Mouse (Mus musculus): Measurements from ENCODE around the gene Prox1. TPM values are rescaled to one million over a fixed set of nuclear protein-coding genes. Genes with fewer than 3 reads are reported as not detected.

The Prox1 gene
- polyA plus RNA-seq, 2 experiments: 3.7 to 4.5 TPM

- Histone ChIP-seq H3K27me3 (ENCODE audit: control insufficient read depth, insufficient read depth, low read length) (no peaks in the 10 kb centered on the region), H3K9ac (replicated peaks) (no peak overlapping the region), H3K4me2 (ENCODE audit: low read depth) (no peak overlapping the region), H3K4me1 (replicated peaks; ENCODE audit: control insufficient read depth in 2 of 2, insufficient read depth in 2 of 2, low read length in 1 of 2) (peaks cover 0 to 8% of the 10 kb centered on the region in 2 experiments; a peak in 2 of 4 replicates), H3K4me3 (ENCODE audit: insufficient read depth in 1 of 2, low read depth in 2 of 2, low read length in 2 of 2) (no peak overlapping the region), H3K36me3 (replicated peaks; ENCODE audit: control insufficient read depth, insufficient read depth, low read depth) (no peaks in the 10 kb centered on the region), H3K9me3 (ENCODE audit: control insufficient read depth, low read length) (no peaks in the 10 kb centered on the region), H3K27ac (no peak overlapping the region)
- no peak for ATAC-seq (ENCODE audit: insufficient read depth)
- no peak for DNase-seq (ENCODE audit: low read depth in 3 of 3, low spot score in 3 of 3)
- 78% methylated on average over 13 of the region's 13 CpGs for WGBS (ENCODE audit: insufficient replicate concordance)
- no peak for TF ChIP-seq CTCF (IDR thresholded peaks at IDR 0.05; ENCODE audit: low read depth)
- no peak for TF ChIP-seq EP300 (IDR thresholded peaks at IDR 0.05; ENCODE audit: low read depth)
Measured at GRCm38 (mm10) chr1:190123404-190123803, 47.1 kb downstream of the Prox1 start.

DNA sequence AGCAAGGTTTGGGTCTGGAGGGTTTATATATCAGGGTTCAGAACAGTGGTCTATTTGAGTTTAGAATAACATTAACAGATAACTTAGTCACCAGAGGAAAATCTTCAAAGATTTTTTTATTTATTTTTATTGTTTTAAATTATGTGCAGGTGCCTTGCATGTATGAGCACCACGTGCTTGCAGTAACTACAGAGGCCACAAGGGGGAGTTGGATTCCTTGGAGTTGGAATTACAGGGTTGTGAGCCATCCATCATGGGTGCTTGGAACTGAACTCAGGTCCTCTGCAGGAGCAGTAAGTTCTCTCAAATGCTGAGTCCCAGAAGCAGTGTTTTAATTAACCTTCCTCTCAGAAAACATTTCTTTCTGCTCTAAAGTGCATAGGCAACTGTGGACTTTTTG, 54.5 kb downstream of the Prox1 start:
- Histone ChIP-seq H3K4me3 (ENCODE audit: insufficient read depth in 1 of 2, low read depth in 2 of 2, low read length in 2 of 2) (no peak overlapping the region), H3K9ac (replicated peaks) (no peak overlapping the region), H3K27ac (no peak overlapping the region), H3K27me3 (ENCODE audit: control insufficient read depth, insufficient read depth, low read length) (no peaks in the 10 kb centered on the region), H3K4me2 (ENCODE audit: low read depth) (no peak overlapping the region), H3K4me1 (replicated peaks; ENCODE audit: control insufficient read depth in 2 of 2, insufficient read depth in 2 of 2, low read length in 1 of 2) (peaks cover 0 to 3% of the 10 kb centered on the region in 2 experiments; a peak in 1 of 4 replicates), H3K9me3 (ENCODE audit: control insufficient read depth, low read length) (no peaks in the 10 kb centered on the region), H3K36me3 (replicated peaks; ENCODE audit: control insufficient read depth, insufficient read depth, low read depth) (no peaks in the 10 kb centered on the region)
- DNase-seq (ENCODE audit: low read depth in 3 of 3, low spot score in 3 of 3) (no peak), ATAC-seq (ENCODE audit: insufficient read depth) (no peak)
- peak; percentile 38; the same call in 1 of the 2 replicates for TF ChIP-seq CTCF (IDR thresholded peaks at IDR 0.05; ENCODE audit: low read depth)
- TF ChIP-seq EP300 (IDR thresholded peaks at IDR 0.05; ENCODE audit: low read depth): no peak
- 58% methylated on average over 1 of the region's 1 CpGs for WGBS (ENCODE audit: insufficient replicate concordance)

GRCm38 (mm10) chr1:190111741-190112140, 58.8 kb downstream of the Prox1 start:
- Histone ChIP-seq H3K9me3 (ENCODE audit: control insufficient read depth, low read length) (no peaks in the 10 kb centered on the region), H3K4me3 (ENCODE audit: insufficient read depth in 1 of 2, low read depth in 2 of 2, low read length in 2 of 2) (no peak overlapping the region), H3K27ac (no peak overlapping the region), H3K27me3 (ENCODE audit: control insufficient read depth, insufficient read depth, low read length) (no peaks in the 10 kb centered on the region), H3K4me2 (ENCODE audit: low read depth) (no peak overlapping the region), H3K36me3 (replicated peaks; ENCODE audit: control insufficient read depth, insufficient read depth, low read depth) (no peaks in the 10 kb centered on the region), H3K4me1 (replicated peaks; ENCODE audit: control insufficient read depth in 2 of 2, insufficient read depth in 2 of 2, low read length in 1 of 2) (0 out of 4 replicates have a peak, but pooled peaks cover 0 to under 1% of the 10 kb centered on the region in 2 experiments), H3K9ac (replicated peaks) (no peak overlapping the region)
- TF ChIP-seq CTCF (IDR thresholded peaks at IDR 0.05; ENCODE audit: low read depth): no peak
- TF ChIP-seq EP300 (IDR thresholded peaks at IDR 0.05; ENCODE audit: low read depth): no peak
- WGBS (ENCODE audit: insufficient replicate concordance): 47% methylated on average over 6 of the region's 6 CpGs
- ATAC-seq (ENCODE audit: insufficient read depth): no peak
- no peak for DNase-seq (ENCODE audit: low read depth in 3 of 3, low spot score in 3 of 3)

DNA sequence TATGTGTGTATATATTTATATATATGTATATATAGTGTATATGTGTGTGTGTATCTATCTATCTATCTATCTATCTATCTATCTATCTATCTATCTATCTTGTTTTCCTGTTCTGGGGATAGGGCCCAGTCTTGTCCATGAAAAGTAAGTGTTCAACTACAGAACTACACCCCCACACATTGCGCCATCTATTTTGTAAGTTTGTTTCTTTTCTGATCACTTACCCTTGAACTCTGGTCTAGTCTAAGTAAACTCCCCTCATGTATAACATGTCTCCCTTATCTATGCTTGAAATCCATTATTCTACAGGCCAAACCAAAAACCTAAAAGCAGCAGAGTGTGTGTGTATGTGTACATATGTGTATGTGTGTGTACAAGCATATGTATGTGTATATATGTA, 62.9 kb downstream of the Prox1 start:
- Histone ChIP-seq H3K36me3 (replicated peaks; ENCODE audit: control insufficient read depth, insufficient read depth, low read depth) (no peaks in the 10 kb centered on the region), H3K4me2 (ENCODE audit: low read depth) (no peak overlapping the region), H3K27me3 (ENCODE audit: control insufficient read depth, insufficient read depth, low read length) (no peaks in the 10 kb centered on the region), H3K9ac (replicated peaks) (no peak overlapping the region), H3K4me1 (replicated peaks; ENCODE audit: control insufficient read depth in 2 of 2, insufficient read depth in 2 of 2, low read length in 1 of 2) (peaks cover 0 to 10% of the 10 kb centered on the region in 2 experiments; a peak in 2 of 4 replicates), H3K9me3 (ENCODE audit: control insufficient read depth, low read length) (no peaks in the 10 kb centered on the region), H3K4me3 (ENCODE audit: insufficient read depth in 1 of 2, low read depth in 2 of 2, low read length in 2 of 2) (no peak overlapping the region), H3K27ac (no peak overlapping the region)
- DNase-seq (ENCODE audit: low read depth in 3 of 3, low spot score in 3 of 3) (no peak), ATAC-seq (ENCODE audit: insufficient read depth) (peak; percentile 8; the same call in 1 of the 2 replicates)
- WGBS (ENCODE audit: insufficient replicate concordance): 74% methylated on average over 1 of the region's 1 CpGs
- TF ChIP-seq CTCF (IDR thresholded peaks at IDR 0.05; ENCODE audit: low read depth) (no peak), EP300 (IDR thresholded peaks at IDR 0.05; ENCODE audit: low read depth) (no peak)

DNA sequence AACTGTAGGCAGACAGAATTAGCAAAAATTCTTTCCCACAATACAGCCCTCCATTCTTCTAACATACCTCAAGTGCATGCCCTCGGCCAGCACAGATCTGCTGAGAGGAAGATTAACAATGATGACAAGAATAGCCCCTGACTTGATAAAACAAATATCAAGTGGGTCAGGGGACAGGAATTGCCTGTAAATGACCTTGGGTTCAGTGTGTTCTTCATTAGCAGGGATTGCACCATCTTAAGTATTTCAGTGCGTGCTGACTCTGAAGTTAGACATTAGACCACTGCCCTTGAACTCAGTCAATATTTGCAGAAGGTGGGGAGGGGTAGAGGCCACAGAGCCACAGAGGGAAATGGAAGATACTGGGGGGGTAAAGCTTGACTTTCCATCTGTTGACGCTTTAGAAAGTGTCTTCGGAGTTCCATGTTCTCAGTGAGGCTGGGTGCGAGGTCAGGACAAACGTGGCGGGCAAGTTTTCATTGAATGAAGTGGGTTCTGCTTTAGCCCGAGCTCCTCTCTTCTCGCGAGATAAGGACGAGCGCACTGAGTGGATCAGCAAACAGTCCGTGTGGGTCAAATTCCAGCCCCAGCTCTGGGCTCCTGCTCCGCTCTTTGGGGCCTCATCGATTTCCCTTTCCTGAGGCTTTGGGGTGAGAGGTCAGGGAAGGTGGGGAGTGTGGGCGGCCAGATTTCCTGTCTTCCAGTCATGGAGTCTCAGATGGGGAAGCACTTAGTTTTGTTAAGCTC, 63.7 kb downstream of the Prox1 start:
- TF ChIP-seq EP300 (IDR thresholded peaks at IDR 0.05; ENCODE audit: low read depth) (no peak), CTCF (IDR thresholded peaks at IDR 0.05; ENCODE audit: low read depth) (no peak)
- Histone ChIP-seq H3K4me3 (ENCODE audit: insufficient read depth in 1 of 2, low read depth in 2 of 2, low read length in 2 of 2) (no peak overlapping the region), H3K9ac (replicated peaks) (no peak overlapping the region)

More for the DNA sequence above, 63.7 kb downstream of the Prox1 start:
- Histone ChIP-seq H3K36me3 (replicated peaks; ENCODE audit: control insufficient read depth, insufficient read depth, low read depth) (no peaks in the 10 kb centered on the region), H3K4me1 (replicated peaks; ENCODE audit: control insufficient read depth in 2 of 2, insufficient read depth in 2 of 2, low read length in 1 of 2) (peaks cover 0 to 10% of the 10 kb centered on the region in 2 experiments; a peak in 2 of 4 replicates), H3K4me2 (ENCODE audit: low read depth) (no peak overlapping the region), H3K27ac (peak overlapping the region; percentile 38; the same call in 1 of the 2 replicates), H3K27me3 (ENCODE audit: control insufficient read depth, insufficient read depth, low read length) (no peaks in the 10 kb centered on the region), H3K9me3 (ENCODE audit: control insufficient read depth, low read length) (no peaks in the 10 kb centered on the region)
- ATAC-seq (ENCODE audit: insufficient read depth): peak; percentile 77
- DNase-seq (ENCODE audit: low read depth in 3 of 3, low spot score in 3 of 3): peak in 2 of 3 experiments; percentile 24 to 34
- WGBS (ENCODE audit: insufficient replicate concordance): 44% methylated on average over 16 of the region's 16 CpGs

Data from liver, embryonic 14.5 days (tissue).